Mouse (Mus musculus): ENCODE measurements at regions not wholly inside any gene's neighbourhood (a gene's known extent, or its start where the extent isn't known, plus 50 kb on each side); places are given as distances from the start of the nearest gene placed in this dataset.

- TF ChIP-seq POLR2A (IDR thresholded peaks at IDR 0.05; ENCODE audit: insufficient read length, low read depth), result no peak
- TF ChIP-seq POLR2AphosphoS2 (IDR thresholded peaks at IDR 0.05; ENCODE audit: insufficient read length, low read depth), result no peak
- TF ChIP-seq MAX (IDR thresholded peaks at IDR 0.05; ENCODE audit: low read depth), result no peak
- no peak for TF ChIP-seq REST (IDR thresholded peaks at IDR 0.05; ENCODE audit: insufficient read depth, insufficient read length)
These were observed 140.5 kb downstream of the Cavin4 start for GRCm38 (mm10) chr4:48803777-48804176.

Measured in myocyte (in vitro differentiated cells).